Mouse (Mus musculus): ENCODE measurements around the gene Abcg4. TPM values are rescaled to one million over a fixed set of nuclear protein-coding genes. Genes with fewer than 3 reads are reported as not detected.
A peak's percentile ranks its signal among the peaks of the same experiment; 100 is the strongest.
"Not testable (repeated sequence)": the region's sequence is repeated elsewhere in the genome, so short reads cannot be mapped to it uniquely, and the experiment has no call there.

The Abcg4 gene
- total RNA-seq, 2 experiments from 2014 or later, result 0.72 to 0.73 TPM

- DNase-seq, result no peak
- intact Hi-C loops (cut with DNase I), result no loop called here
These were observed 32.4 kb upstream of the Abcg4 start for GRCm38 (mm10) chr9:44320799-44321133.

DNA sequence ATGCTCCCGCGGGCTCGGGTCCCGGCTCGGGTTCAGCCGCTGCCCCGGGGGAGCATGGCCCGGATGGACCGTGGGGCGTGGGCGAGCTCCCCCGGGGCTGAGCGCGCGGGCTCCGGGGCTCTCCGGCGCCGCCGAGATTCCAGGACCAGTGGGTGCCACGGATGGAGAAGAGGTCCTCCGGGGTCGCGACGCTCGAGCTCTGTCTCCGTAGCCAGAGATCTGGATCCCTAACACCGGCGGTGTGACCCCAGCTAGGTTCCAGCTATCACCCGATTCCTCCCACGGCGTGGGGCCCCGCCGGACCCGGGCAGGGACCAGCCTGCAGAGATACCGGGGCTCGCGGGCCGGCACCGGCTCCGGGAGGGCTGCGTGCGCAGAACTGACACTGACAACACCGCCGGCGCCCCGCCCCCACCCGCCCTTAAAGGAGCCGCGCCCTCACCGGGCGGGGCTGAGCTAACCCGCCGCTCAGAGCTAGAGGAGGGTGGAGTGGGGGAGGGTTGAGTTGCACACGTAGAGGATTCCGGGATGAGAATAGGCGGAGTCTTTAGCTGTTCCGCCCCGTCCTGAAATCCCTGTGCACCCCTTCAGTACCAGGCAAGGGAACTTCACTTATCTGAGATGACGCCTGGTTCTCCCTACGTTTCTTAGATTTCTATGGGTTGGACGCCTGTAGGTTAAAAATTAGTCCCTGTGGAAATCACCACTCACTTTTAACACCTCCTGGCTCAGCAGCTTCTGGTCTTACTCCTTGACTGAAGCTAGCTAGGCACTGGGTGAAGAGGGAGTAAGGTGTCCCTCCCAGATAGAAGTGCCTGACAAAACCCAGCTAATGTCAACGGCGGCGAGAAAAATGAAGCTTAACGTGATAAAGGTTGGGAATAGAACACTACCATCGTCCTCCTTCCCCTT, 31.7 kb upstream of the Abcg4 start, which contains the start of gene C2cd2l:
TSS of gene C2cd2l (minus strand) at position 399 of the 912 bp plus-strand sequence.
- DNase-seq, result peak; percentile 89 to 90
- intact Hi-C loops (cut with DNase I), result no loop called here

DNA sequence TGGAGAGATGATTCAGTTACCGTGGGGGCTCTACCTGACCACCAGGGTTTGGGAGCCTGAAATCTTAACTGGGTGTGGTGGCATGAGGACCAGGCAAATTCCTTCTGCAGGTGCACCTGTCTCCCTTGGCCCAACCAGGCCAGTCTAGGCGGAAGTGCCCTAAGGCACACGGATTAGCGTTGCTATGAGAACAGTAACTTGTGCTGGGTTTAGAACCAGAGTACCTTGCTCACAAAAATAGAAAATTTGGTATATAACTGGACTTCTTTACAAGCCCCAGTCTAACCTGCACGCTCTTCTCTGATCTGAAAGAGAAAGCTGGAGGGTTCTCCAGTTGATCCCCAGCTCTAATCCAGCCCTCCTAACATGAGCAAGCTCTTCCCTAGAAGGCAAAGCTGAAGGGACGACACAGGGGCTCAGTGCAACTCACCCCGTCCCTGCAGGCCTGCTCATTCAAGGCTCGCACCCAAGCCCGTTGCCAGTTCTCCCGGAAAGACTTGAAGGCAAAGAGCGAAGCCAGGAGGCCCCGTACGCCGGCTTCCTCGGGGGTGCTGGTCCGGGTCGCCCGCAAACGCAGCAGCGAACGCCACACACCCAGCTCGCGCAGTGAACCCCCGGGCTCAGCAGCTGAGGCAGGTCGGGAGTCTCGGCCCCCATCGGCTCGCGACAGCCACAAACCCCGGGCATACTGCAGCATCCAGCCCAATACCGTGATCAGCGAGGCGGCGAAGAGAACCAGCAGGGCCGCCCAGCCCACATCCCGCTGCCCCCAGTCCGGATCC, 30.9 kb upstream of the Abcg4 start:
- no peak for DNase-seq
- intact Hi-C loops (cut with DNase I), result no loop called here

DNA sequence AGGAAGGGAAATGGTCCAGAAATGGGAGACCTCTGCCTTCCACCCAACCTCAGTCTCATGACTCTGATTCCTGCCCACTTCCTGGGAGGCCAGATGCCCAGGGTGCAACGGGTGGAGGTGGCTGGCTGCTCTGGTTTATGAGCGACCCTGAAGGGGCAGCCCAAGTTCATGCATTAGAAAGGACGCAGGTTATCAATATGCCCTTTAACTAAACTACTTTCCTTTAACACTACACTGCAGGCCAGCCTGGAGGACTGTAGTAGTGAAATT, 30.3 kb upstream of the Abcg4 start:
- intact Hi-C loops (cut with DNase I), result no loop called here
- no peak for DNase-seq

DNA sequence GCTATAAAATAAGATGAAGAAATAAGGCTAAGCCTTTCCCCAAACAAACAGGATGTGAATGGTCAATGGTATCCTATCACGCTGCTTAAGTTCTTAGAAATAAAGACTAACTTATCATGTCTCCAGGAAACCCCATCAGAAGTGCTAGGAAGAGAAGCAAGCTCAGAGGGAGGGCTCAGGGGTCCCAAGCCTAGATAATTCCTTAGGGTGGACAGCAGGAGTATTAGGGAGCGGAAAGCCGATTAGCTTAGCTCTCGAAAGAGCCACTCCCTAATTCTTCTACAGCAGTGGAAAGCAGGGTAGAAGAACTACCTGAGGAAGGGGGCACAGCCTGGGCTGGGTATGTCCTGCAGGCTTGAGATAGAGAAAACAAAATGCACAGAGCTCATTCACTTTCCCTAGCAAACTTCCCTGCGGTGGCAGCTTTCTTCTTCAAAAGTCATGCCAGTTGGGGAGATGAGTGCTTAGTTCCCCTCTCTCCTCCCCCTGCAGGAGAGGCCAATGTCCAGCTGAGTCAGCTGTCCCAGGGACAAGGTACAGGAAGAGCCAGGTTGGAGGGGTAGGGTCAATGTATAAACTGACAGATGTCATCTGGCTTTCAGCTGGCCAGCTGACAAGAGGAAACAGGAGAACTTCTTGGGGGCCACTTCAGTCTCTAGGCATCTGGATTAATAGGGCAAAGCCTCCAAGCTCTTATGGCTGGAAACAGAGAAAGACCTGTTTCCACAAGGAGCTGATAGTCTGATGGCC, 29.8 kb upstream of the Abcg4 start:
- no peak for DNase-seq
- intact Hi-C loops (cut with DNase I), result no loop called here

DNA sequence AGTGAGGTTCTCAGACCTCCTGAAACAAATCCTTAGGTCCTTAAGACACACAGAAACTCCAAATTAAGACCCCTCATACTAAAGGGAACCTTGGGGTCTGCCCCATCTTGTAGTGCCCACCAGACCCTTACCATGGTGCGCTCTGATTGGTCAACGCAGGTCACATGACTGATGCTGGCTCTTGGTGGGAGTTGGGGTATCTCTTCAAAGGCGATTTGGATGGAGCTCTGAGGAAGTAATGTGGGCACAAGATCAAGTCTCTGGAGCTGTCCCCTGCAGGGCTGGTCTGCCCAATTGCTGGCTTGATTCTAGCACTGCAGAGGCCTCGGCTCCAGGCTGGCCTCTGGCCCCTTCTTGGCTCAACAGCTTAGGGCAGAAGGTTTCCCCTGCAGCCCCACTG, 29.0 kb upstream of the Abcg4 start:
- intact Hi-C loops (cut with DNase I), result no loop called here
- DNase-seq, result no peak

DNA sequence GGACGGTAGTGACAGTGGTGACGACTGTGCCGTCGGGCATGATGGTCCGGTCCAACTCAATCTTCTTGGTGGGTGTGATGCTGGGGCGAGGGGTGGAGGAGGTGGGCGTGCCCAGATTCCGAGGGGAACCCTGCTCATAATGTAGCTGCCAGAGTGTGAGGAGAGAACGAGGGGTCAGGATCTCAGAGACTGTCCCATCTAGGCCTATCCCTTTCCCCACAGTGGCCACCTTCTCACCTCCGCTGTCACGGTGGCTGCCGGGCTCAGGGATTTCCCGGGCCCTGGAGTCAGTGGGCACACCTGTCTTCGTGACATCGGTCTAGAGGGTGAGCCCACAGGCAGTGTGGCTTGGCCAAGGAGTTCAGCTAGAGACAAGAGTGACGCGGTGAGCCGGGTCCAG, 26.5 kb upstream of the Abcg4 start:
- intact Hi-C loops (cut with DNase I), result no loop called here
- DNase-seq, result no peak

DNA sequence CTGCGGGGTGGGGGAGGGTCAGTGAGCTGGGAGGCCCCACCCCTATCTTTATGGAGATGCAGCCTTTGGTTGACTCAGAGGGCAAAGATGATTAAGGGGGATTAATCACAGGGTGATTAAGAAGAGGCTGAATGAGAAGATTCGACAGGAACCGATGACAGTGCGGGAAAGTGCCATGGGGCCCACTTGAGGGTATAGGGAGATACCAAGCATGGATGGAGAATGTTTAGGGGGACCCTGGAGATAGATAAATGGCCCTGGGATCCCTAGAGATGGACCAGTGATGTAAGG, 25.8 kb upstream of the Abcg4 start:
- intact Hi-C loops (cut with DNase I), result no loop called here
- no peak for DNase-seq

DNA sequence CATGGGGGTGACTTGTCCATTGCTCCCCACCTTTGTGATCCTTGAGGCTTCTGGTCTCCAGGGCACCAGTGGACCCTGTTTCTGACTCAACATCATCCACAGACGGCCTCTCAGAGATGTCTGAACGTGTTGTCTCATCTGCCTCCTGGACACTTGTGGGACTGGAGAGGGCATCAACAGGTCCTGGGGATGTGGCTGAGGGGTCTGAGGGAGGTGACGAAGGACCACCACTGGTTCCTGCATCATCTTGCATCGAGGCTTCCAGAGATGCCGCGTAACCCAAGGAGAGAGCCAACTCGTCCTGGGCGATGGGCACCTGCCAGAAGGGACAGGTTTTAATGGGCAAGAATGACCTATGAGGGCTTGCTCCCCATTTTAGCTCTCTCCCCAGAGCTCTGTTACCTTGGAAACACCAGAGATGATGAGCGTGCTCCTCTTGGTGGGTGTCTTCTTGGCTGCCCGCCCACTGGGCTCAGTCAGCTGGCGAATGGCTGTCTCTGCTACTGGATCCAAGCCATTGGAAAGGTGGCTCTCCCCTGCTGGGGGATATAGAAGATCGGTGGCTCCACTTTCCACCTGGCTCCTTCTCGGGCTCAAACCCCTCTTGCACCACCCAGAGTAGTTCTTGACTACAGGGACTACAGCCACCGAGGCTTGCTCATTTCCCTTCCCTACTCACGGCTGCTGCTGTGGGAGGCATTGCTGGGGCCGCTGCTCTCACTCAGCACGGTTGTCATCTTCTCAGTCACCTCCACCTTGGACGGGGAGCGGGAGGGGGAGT, 25.3 kb upstream of the Abcg4 start:
- no peak for DNase-seq
- intact Hi-C loops (cut with DNase I), result no loop called here

DNA sequence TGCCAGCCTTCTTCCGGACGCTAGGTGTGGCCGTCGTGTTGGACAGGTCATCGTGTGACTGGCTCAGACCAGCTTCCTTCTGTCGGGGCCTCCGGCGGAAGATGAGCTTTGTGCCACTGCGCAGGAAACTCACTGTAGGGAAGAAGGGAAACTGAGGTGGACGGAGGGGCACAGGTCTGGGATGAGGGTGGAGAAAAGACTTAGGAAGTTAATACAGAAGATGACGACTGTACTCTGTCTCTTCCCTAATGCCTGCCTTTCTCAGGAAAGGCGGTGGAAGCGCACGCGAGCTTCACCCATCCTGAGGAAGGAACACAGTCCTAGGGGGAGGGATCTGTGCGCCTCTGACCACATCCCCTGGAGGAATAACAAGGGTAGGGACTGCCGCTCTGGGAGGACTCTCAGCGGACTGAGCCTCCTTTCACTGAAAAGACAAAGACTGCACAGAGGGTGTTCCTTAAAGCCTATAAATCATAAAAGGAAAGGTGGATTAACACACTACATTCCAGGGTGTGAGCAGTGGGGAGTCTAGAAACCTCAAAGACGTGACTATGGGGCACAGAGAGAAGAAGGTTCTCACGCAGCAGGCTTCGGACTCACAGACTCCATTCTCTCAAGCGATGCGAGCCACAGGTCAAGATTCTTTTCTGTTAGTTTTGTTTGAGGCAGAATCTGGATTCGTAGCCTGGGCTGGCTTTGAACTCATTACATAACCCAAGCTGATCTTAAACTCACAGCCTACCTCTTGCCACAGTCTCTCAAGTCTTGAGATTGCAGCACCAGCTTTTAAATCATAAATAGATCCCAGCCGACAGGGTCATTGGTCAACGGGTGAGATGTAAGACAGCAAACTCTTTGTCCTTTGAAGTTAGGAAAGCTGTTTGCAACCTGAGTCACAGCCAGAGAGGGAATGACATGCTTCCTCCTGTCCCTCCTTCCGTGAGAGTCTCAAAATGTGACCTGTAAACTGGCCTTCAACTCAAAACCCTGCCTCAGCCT, 23.0 kb upstream of the Abcg4 start:
- intact Hi-C loops (cut with DNase I), result no loop called here
- peak; percentile 41 to 54 for DNase-seq

- peak in 1 of 2 experiments; percentile 16 for DNase-seq
- intact Hi-C loops (cut with DNase I), result no loop called here
These were observed 22.3 kb upstream of the Abcg4 start for GRCm38 (mm10) chr9:44310750-44311135.

DNA sequence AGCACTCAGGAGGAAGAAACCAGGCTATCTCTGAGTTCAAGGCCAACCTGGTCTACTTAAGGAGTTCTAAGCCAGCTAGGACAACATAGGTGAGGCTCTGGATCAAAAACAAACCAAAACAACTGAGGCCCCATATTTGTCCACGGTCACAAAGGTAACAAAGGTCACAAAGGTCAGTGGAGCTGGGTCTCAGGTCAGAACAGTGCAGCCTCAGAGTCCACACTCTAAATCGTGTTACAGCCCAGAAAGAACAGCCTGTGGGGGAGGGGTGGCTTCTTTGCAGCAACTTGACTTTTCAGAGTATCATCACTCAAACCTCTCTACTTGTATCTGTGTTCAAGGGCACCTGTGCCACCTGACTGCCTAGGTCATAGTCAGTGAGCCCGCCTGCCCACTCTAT, 21.3 kb upstream of the Abcg4 start:
- DNase-seq, result no peak
- intact Hi-C loops (cut with DNase I), result no loop called here

DNA sequence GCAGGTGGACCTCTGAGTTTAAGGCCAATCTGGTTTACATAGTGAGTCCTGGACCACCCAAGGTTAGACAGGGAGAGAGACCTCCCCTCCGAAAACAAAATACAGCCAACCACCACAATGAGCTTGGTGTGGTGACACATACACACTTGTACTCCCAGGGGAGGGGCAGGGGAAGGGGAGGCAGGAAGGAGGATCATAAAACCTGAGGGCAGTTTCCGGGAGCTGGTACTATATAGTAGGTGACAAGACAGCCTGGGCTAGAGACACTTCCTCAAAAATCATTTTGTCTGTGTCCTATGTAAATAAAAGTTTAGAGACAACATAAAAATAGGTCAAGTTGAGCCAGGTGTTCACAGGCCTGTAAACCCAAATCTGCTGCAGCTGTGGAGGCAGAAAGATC, 18.8 kb upstream of the Abcg4 start:
- intact Hi-C loops (cut with DNase I), result loop anchor here (2.0 kb wide), 1 partner anchor 20 kb away; the partner anchor contains the start of gene Dpagt1
- no peak for DNase-seq

DNA sequence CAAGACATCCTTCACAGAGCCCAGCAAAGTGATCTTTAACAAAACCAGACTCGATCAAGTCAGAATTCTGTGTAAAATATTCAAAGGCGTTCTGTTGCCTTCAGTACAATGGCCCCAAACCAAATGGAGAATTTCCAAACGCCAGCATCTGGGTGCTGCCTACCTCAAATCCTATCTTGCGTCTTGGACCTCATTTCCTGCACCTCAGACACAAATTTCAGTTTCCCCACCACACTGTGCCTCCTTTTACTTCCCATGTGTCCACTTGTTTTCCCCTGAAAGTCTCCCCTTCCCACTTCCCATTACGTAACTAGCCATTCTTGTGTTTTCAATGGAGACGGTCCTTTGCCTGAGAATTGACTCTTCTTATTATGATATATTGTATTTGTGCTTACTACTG, 18.1 kb upstream of the Abcg4 start:
- no peak for DNase-seq
- intact Hi-C loops (cut with DNase I), result loop anchor here (2.0 kb wide), 1 partner anchor 20 kb away; the partner anchor contains the start of gene Dpagt1

DNA sequence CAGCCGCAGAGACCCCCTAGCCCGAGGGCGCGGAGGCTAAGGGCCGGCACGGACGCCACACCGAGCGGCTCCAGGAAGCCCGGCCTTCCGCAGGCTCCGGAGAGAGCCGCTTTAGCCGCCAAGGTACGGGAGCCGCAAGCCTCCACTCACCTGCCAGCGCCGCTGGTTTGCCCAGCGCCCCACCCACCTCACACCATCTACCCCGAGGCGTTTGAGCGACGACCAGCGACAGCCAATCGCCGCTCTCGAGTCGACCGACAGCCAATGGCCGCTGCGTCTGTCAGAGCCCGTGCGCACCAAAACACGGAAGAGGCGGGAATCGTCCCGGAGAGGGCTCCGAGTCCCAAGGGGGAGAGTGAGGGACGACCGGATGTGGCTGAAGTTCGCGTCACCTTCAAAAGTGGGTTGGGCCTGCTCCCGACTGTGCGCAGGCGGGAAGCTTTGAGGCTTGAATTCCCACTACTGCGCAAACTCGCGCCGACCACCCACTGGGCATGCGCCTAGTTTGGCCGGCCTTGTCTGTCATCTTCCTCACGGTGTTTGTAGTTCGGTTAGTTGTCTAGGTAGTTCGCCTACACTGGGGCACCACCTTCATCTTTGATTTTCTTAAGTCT, 17.2 kb upstream of the Abcg4 start, which contains the start of gene Hinfp:
TSS of gene Hinfp (minus strand) at position 206 of the 614 bp plus-strand sequence.
- DNase-seq, result peak; percentile 97 to 98
- intact Hi-C loops (cut with DNase I), result loop anchor here (2.0 kb wide), 1 partner anchor 21 kb away; the partner anchor contains the start of gene Dpagt1

DNA sequence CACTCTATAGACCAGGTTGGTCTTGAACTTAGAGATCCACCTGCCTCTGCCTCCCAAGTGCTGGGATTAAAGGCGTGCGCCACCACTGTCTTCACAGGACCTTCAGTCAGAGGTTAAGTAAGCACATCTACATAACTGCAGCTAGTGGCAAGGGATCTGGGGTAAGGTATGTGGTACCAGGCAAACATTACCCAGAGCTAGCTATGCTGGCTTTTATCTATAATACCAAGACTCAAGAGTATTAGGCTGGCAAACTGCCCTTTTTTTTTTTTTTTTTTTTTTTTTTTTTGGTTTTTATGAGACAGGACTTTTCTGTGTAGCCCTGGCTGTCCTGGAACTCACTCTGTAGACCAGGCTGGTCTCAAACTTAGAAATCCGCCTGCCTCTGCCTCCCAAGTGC, 11.6 kb upstream of the Abcg4 start:
- DNase-seq, result not testable (repeated sequence)
- intact Hi-C loops (cut with DNase I), result loop anchor here (5.0 kb wide), 1 partner anchor 37 kb away; no protein-coding TSS in a partner anchor

DNA sequence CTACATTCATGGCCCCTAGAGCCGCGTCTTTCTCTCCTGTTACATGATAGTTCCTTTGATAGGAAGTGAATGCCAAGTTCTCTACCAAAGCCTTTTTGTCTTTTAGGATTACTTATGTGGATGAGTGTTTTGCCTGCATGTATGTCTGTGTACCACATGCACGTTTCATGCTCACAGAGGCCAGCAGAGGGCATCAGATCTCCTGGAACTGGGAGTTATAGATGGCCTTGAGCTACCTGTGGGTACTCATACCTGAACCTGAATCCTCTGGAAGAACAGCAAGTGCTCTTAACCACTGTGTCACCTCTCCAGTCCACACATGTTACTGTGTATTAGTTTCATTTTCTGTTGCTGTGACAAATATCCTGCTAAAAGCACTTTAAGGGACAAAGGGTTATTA, 4.1 kb upstream of the Abcg4 start:
- intact Hi-C loops (cut with DNase I), result no loop called here
- peak; percentile 41 to 42 for DNase-seq

DNA sequence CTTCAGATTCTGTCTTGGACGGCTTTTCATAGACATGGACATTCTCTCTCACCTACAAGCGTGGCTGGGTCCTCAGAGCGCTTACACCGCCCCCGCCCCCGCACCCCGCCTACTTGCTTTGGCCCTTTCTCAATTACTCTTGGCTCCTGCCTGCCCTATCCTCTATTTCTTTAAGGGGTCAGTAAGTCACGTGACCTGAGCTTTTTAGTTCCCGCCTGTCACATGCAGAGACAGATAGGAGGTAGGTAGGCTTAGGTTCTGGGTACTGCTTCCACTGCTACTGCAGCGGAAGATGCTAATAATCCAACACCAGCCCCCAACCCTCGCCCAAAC, 510 bp upstream of the Abcg4 start:
- intact Hi-C loops (cut with DNase I), result no loop called here
- no peak for DNase-seq
